Mouse (Mus musculus): ENCODE results near the gene Tmx4. TPM values are rescaled to one million over a fixed set of nuclear protein-coding genes. Genes with fewer than 3 reads are reported as not detected.

Gene Tmx4
- total and polyA plus RNA-seq, 3 experiments = 13.7 to 53.1 (median 48.1) TPM

GRCm38 (mm10) chr2:134679567-134679966 lies 35.6 kb upstream of the Tmx4 start:
- WGBS = 66% methylated on average over 3 of the region's 3 CpGs
- intact Hi-C loops (cut with DNase I) = loop anchor here (10.0 kb wide), 1 partner anchor 125 kb away; the partner anchor contains the start of gene Hao1
- DNase-seq = no peak
- Histone ChIP-seq H3K36me3 (ENCODE audit: control insufficient read depth, insufficient read depth, low read length) (no peaks in the 10 kb centered on the region), H3K79me2 (replicated peaks; ENCODE audit: control insufficient read depth, insufficient read depth, low read length) (no peaks in the 10 kb centered on the region), H3K4me1 (ENCODE audit: control insufficient read depth, insufficient read depth, low read length) (no peaks in the 10 kb centered on the region), H3K27me3 (ENCODE audit: control insufficient read depth, insufficient read depth, low read length) (no peaks in the 10 kb centered on the region), H3K4me3 (no peak overlapping the region), H3K9ac (ENCODE audit: low read depth, low read length) (no peak overlapping the region), H3K27ac (no peak overlapping the region)
- TF ChIP-seq EP300 (IDR thresholded peaks at IDR 0.05; ENCODE audit: insufficient read depth, low read depth, low read length) = no peak
- TF ChIP-seq CTCF (IDR thresholded peaks at IDR 0.05) = no peak
- no peak for TF ChIP-seq POLR2A (IDR thresholded peaks at IDR 0.05; ENCODE audit: insufficient read depth, low read depth, low read length)

- no peaks in the 10 kb centered on the region for H3K27me3 ChIP-seq (ENCODE audit: control insufficient read depth, insufficient read depth, low read length)
- no peak overlapping the region for H3K27ac ChIP-seq
- H3K79me2 ChIP-seq (replicated peaks; ENCODE audit: control insufficient read depth, insufficient read depth, low read length) = no peaks in the 10 kb centered on the region
- TF ChIP-seq CTCF (IDR thresholded peaks at IDR 0.05) (no peak), POLR2A (IDR thresholded peaks at IDR 0.05; ENCODE audit: insufficient read depth, low read depth, low read length) (no peak), EP300 (IDR thresholded peaks at IDR 0.05; ENCODE audit: insufficient read depth, low read depth, low read length) (no peak)
- WGBS = 69% methylated on average over 1 of the region's 1 CpGs
- intact Hi-C loops (cut with DNase I) = loop anchor here (10.0 kb wide), 1 partner anchor 121 kb away; the partner anchor contains the start of gene Hao1
- no peak overlapping the region for H3K4me3 ChIP-seq
- no peaks in the 10 kb centered on the region for H3K36me3 ChIP-seq (ENCODE audit: control insufficient read depth, insufficient read depth, low read length)
- no peaks in the 10 kb centered on the region for H3K4me1 ChIP-seq (ENCODE audit: control insufficient read depth, insufficient read depth, low read length)
- no peak overlapping the region for H3K9ac ChIP-seq (ENCODE audit: low read depth, low read length)
- no peak for DNase-seq
These were observed 31.5 kb upstream of the Tmx4 start for GRCm38 (mm10) chr2:134675465-134675864.

GRCm38 (mm10) chr2:134673604-134674003 lies 29.7 kb upstream of the Tmx4 start:
- no peak overlapping the region for H3K4me3 ChIP-seq
- H3K27me3 ChIP-seq (ENCODE audit: control insufficient read depth, insufficient read depth, low read length) = no peaks in the 10 kb centered on the region
- peak in 1 of 2 experiments; percentile 6 for DNase-seq
- 82% methylated on average over 5 of the region's 5 CpGs for WGBS
- TF ChIP-seq EP300 (IDR thresholded peaks at IDR 0.05; ENCODE audit: insufficient read depth, low read depth, low read length) (no peak), POLR2A (IDR thresholded peaks at IDR 0.05; ENCODE audit: insufficient read depth, low read depth, low read length) (no peak), CTCF (IDR thresholded peaks at IDR 0.05) (peak; percentile 72)
- intact Hi-C loops (cut with DNase I) = loop anchor here (10.0 kb wide), 1 partner anchor 119 kb away; the partner anchor contains the start of gene Hao1
- no peak overlapping the region for H3K27ac ChIP-seq
- H3K9ac ChIP-seq (ENCODE audit: low read depth, low read length) = no peak overlapping the region
- no peaks in the 10 kb centered on the region for H3K4me1 ChIP-seq (ENCODE audit: control insufficient read depth, insufficient read depth, low read length)
- no peaks in the 10 kb centered on the region for H3K79me2 ChIP-seq (replicated peaks; ENCODE audit: control insufficient read depth, insufficient read depth, low read length)
- H3K36me3 ChIP-seq (ENCODE audit: control insufficient read depth, insufficient read depth, low read length) = no peaks in the 10 kb centered on the region

GRCm38 (mm10) chr2:134656477-134656876 lies 12.5 kb upstream of the Tmx4 start:
- intact Hi-C loops (cut with DNase I) = no loop called here
- Histone ChIP-seq H3K27ac (no peak overlapping the region), H3K4me1 (ENCODE audit: control insufficient read depth, insufficient read depth, low read length) (no peaks in the 10 kb centered on the region), H3K27me3 (ENCODE audit: control insufficient read depth, insufficient read depth, low read length) (0 out of 2 replicates have a peak, but pooled peaks cover 1% of the 10 kb centered on the region), H3K4me3 (no peak overlapping the region), H3K9ac (ENCODE audit: low read depth, low read length) (no peak overlapping the region), H3K36me3 (ENCODE audit: control insufficient read depth, insufficient read depth, low read length) (no peaks in the 10 kb centered on the region), H3K79me2 (replicated peaks; ENCODE audit: control insufficient read depth, insufficient read depth, low read length) (no peaks in the 10 kb centered on the region)
- 19% methylated on average over 4 of the region's 4 CpGs for WGBS
- no peak for TF ChIP-seq CTCF (IDR thresholded peaks at IDR 0.05)
- TF ChIP-seq EP300 (IDR thresholded peaks at IDR 0.05; ENCODE audit: insufficient read depth, low read depth, low read length) = no peak
- no peak for TF ChIP-seq POLR2A (IDR thresholded peaks at IDR 0.05; ENCODE audit: insufficient read depth, low read depth, low read length)
- DNase-seq = no peak

GRCm38 (mm10) chr2:134654668-134655067 lies 10.7 kb upstream of the Tmx4 start:
- Histone ChIP-seq H3K79me2 (replicated peaks; ENCODE audit: control insufficient read depth, insufficient read depth, low read length) (no peaks in the 10 kb centered on the region), H3K36me3 (ENCODE audit: control insufficient read depth, insufficient read depth, low read length) (no peaks in the 10 kb centered on the region), H3K27me3 (ENCODE audit: control insufficient read depth, insufficient read depth, low read length) (0 out of 2 replicates have a peak, but pooled peaks cover 1% of the 10 kb centered on the region), H3K4me3 (no peak overlapping the region), H3K27ac (no peak overlapping the region), H3K9ac (ENCODE audit: low read depth, low read length) (no peak overlapping the region), H3K4me1 (ENCODE audit: control insufficient read depth, insufficient read depth, low read length) (no peaks in the 10 kb centered on the region)
- TF ChIP-seq EP300 (IDR thresholded peaks at IDR 0.05; ENCODE audit: insufficient read depth, low read depth, low read length) (no peak), POLR2A (IDR thresholded peaks at IDR 0.05; ENCODE audit: insufficient read depth, low read depth, low read length) (no peak), CTCF (IDR thresholded peaks at IDR 0.05) (no peak)
- intact Hi-C loops (cut with DNase I) = no loop called here
- no peak for DNase-seq

- Histone ChIP-seq H3K9ac (ENCODE audit: low read depth, low read length) (no peak overlapping the region), H3K27ac (no peak overlapping the region), H3K79me2 (replicated peaks; ENCODE audit: control insufficient read depth, insufficient read depth, low read length) (no peaks in the 10 kb centered on the region), H3K27me3 (ENCODE audit: control insufficient read depth, insufficient read depth, low read length) (no peaks in the 10 kb centered on the region), H3K4me1 (ENCODE audit: control insufficient read depth, insufficient read depth, low read length) (no peaks in the 10 kb centered on the region), H3K4me3 (no peak overlapping the region), H3K36me3 (ENCODE audit: control insufficient read depth, insufficient read depth, low read length) (no peaks in the 10 kb centered on the region)
- TF ChIP-seq CTCF (IDR thresholded peaks at IDR 0.05) (no peak), EP300 (IDR thresholded peaks at IDR 0.05; ENCODE audit: insufficient read depth, low read depth, low read length) (no peak), POLR2A (IDR thresholded peaks at IDR 0.05; ENCODE audit: insufficient read depth, low read depth, low read length) (no peak)
- 72% methylated on average over 5 of the region's 5 CpGs for WGBS
- intact Hi-C loops (cut with DNase I) = no loop called here
- no peak for DNase-seq
These were observed 8.8 kb upstream of the Tmx4 start for GRCm38 (mm10) chr2:134652759-134653158.

All from heart, adult 2 months (tissue).